Mouse (Mus musculus) intestine, postnatal 0 days (tissue): ENCODE data around the gene Agpat2. TPM values are rescaled to one million over a fixed set of nuclear protein-coding genes. Genes with fewer than 3 reads are reported as not detected.

Source experiments
- ATAC-seq: fragments of 200-750 bp; cut with Nextera tagmentation; 2 replicates; pipeline ENCODE4 v1.8.0; 2017; ENCODE audit warnings: mild to moderate bottlenecking, moderate TSS enrichment, moderate library complexity
- H3K27ac ChIP-seq: fragments of 300-500 bp; sonication (generic); 2 replicates; pipeline ENCODE4 v1.5.1; 2014; ENCODE audit warnings: mild to moderate bottlenecking, low read depth, low read length, moderate library complexity
- H3K27me3 ChIP-seq: fragments of 300-500 bp; sonication (generic); replicated peaks from 2 replicates; pipeline ENCODE4 v1.6.1; 2014; ENCODE audit warnings: low read length, mixed read lengths; ENCODE audit not compliant: control insufficient read depth, insufficient read depth
- H3K36me3 ChIP-seq: fragments of 300-500 bp; sonication (generic); 2 replicates; pipeline ENCODE4 v1.6.1; 2014; ENCODE audit warnings: mild to moderate bottlenecking, moderate library complexity; ENCODE audit not compliant: control insufficient read depth, insufficient read depth
- H3K4me1 ChIP-seq: fragments of 300-500 bp; sonication (generic); replicated peaks from 2 replicates; pipeline ENCODE4 v1.6.1; 2014; ENCODE audit warnings: antibody characterized with exemption, low read length, mixed read lengths; ENCODE audit not compliant: control insufficient read depth, insufficient read depth
- H3K4me2 ChIP-seq: fragments of 300-500 bp; sonication (generic); replicated peaks from 2 replicates; pipeline ENCODE4 v1.6.1; 2014; ENCODE audit warnings: low read depth, mild to moderate bottlenecking, moderate library complexity
- H3K4me3 ChIP-seq: fragments of 300-500 bp; sonication (generic); 2 replicates; pipeline ENCODE4 v1.5.1; 2014; ENCODE audit warnings: low read depth, low read length
- H3K9ac ChIP-seq: fragments of 300-500 bp; sonication (generic); 2 replicates; pipeline ENCODE4 v1.6.1; 2014; ENCODE audit warnings: mild to moderate bottlenecking, low read depth, low read length
- H3K9me3 ChIP-seq: fragments of 300-500 bp; sonication (generic); 2 replicates; pipeline ENCODE4 v1.6.1; 2016; ENCODE audit warnings: mixed run types; ENCODE audit not compliant: control insufficient read depth
- CTCF ChIP-seq: sonication (generic); IDR thresholded peaks from 2 replicates; pipeline ENCODE4 v1.5.1; 2016; ENCODE audit warnings: low read depth, mild to moderate bottlenecking, control low read depth, antibody characterized with exemption, moderate library complexity
- WGBS: fragments of 180-500 bp; shearing (Covaris S2); extraction: QIAGEN DNeasy Blood & Tissue Kit; methylation state at CpG from one replicate; pipeline ENCODE4 v1.1.7; 2014; 5-methylcytosine and 5-hydroxymethylcytosine counted together
- polyA plus RNA-seq: library from polyadenylated mRNA; unstranded; fragments of >200 nt; fragmentation: Nextera tagmentation; extraction: Ambion mirVana; gene quantifications from 2 replicates; pipeline ENCODE4 v1.2.1, GENCODE M21; 2015

Agpat2 gene
- polyA plus RNA-seq, 1 experiment from 2014 or later = 128 TPM

DNA sequence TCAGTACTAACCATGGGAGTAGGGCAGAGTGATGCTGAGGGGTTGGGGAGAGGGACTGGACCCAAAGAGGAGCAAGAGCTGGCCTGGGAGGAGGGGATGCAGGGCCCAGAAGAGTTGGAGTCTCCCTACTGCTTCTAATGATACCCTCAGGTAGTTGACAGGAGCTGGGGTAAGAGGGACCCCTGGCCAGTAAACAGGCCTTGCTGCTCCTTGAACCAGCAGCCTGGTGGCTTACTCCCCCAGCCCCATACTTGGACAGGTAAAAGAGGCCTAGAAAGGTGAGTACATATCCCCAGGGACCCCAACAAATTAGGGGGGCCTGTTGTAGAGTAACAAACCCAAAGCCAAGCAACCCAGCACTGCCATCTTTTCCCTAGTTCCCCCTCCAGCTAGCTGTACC lies 4.6 kb upstream of the Agpat2 start:
- no peak for ATAC-seq
- Histone ChIP-seq H3K9me3 (no peaks in the 10 kb centered on the region), H3K4me2 (no peak overlapping the region), H3K9ac (no peak overlapping the region), H3K27ac (peak overlapping the region; percentile 21; the same call in 1 of the 2 replicates), H3K36me3 (no peaks in the 10 kb centered on the region), H3K4me1 (peaks cover 6% of the 10 kb centered on the region; the same call in 1 of the 2 replicates), H3K27me3 (no peaks in the 10 kb centered on the region), H3K4me3 (no peak overlapping the region)
- no peak for TF ChIP-seq CTCF

DNA sequence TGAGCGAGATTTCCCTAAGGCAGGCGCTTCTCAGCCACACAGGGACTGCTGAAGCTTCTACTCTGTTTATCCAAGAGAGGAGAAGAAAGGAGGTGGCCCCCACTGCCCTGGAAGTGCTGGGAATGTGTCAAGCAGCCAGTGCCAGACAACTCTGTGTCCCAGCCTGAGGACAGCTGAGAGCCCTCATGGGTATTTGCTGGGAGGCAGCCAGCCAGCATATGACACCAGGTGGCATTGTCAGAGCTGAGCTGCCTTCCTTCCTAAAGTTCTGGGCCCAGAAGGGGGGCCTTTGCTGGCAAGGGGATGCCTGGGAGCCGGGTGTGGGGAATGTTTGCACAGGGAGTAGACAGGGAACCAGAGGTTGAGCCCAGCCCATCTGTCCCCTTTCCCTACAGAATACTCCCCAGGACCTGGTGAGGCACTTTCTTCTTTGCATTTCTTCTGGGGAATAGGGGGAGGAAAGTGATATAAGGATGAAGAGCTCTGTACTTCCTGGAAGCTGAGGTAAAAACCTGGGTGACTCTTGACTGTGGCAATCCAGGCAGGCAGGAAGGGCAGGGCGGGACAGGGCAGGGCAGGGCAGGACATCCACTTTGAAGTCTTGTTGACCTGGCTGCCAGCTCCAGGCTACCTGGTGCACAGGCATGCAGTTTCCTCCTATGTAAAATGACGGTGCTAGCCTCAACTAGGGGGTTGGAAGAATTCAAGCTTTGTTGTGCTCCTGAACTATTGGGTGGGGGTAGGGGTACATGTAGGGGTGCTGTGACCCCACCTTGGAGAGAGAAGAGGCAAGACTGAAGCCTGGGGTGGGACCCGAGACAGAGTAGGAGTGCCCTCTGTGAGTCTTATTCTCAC lies 3.1 kb upstream of the Agpat2 start:
- H3K27me3 ChIP-seq = no peaks in the 10 kb centered on the region
- ATAC-seq = peak; percentile 7; the same call in 1 of the 2 replicates
- peaks cover 6% of the 10 kb centered on the region; the same call in 1 of the 2 replicates for H3K4me1 ChIP-seq
- WGBS = 41% methylated on average over 6 of the region's 6 CpGs
- H3K9me3 ChIP-seq = no peaks in the 10 kb centered on the region
- TF ChIP-seq CTCF = 0 out of 2 replicates have a peak, but pooled peaks have one; percentile 16
- H3K36me3 ChIP-seq = no peaks in the 10 kb centered on the region
- H3K9ac ChIP-seq = no peak overlapping the region
- H3K27ac ChIP-seq = peak overlapping the region; percentile 46; the same call in 1 of the 2 replicates
- H3K4me2 ChIP-seq = no peak overlapping the region
- H3K4me3 ChIP-seq = no peak overlapping the region

DNA sequence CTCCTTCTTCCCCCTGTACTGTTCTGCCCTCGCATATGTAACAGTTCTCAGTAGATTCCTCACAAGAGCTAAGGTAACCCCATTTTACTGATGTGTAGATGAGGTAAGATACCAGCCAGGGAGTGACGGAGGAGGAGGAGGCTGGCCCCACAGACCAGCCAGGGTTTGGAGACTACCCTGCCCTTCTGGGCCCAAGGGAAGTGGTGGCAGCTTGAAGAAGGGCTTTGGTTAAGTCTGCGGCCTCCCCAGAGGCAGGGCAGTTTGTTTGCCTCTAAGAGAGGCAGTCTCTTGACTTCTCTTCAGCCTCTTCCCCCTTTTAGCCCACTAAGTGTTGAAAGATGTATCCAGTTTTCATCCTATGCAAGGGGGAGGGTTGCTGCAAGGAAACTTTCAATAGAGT lies 2.4 kb upstream of the Agpat2 start:
- Histone ChIP-seq H3K27ac (peak overlapping the region; percentile 46; the same call in 1 of the 2 replicates), H3K9me3 (no peaks in the 10 kb centered on the region), H3K4me2 (no peak overlapping the region), H3K4me3 (no peak overlapping the region), H3K4me1 (peaks cover 6% of the 10 kb centered on the region; the same call in 1 of the 2 replicates), H3K27me3 (no peaks in the 10 kb centered on the region), H3K36me3 (no peaks in the 10 kb centered on the region), H3K9ac (no peak overlapping the region)
- no peak for ATAC-seq
- no peak for TF ChIP-seq CTCF
- WGBS = 71% methylated on average over 3 of the region's 3 CpGs

DNA sequence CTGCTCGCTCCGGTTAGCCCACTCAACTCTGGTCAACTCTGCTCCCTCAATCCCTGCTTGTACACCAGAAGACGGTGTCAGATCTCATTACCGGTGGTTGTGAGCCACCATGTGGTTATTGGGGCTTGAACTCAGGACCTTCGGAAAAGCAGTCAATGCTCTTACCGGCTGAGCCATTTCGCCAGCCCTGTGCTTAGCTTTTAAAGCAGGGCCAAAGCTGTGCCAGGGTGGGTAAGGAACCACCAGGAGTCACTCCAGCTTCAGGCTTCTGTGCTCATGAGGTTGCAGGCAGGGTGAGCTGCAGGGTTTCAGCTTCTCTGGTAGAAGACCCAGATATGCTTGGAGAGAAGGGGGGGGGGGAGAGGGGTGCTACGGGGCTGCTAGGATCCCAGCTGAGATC lies 1.1 kb upstream of the Agpat2 start:
- Histone ChIP-seq H3K9me3 (no peaks in the 10 kb centered on the region), H3K36me3 (no peaks in the 10 kb centered on the region), H3K27me3 (no peaks in the 10 kb centered on the region), H3K4me2 (no peak overlapping the region), H3K27ac (no peak overlapping the region), H3K9ac (no peak overlapping the region), H3K4me3 (no peak overlapping the region), H3K4me1 (peaks cover 9% of the 10 kb centered on the region; the same call in 1 of the 2 replicates)
- no peak for ATAC-seq
- 87% methylated on average over 8 of the region's 8 CpGs for WGBS
- no peak for TF ChIP-seq CTCF

DNA sequence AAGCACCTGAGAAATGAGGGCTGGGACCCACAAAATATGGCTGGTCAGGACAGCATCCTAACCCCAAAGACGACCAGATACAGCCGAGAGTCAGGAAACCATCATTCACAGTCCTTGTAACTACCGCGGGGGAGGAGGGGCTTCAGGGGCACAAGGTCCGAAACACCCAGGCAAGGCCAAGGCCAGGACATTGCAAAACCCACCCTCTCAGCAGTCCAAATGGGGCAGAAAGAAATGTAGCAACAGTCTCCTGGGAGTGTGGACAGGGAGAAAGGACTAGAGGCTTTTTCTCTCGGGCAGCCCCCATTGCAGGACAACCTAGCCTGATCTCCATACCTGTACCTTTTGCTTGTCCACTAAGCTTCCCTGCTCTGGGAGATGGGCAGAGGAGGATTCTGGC lies 1.1 kb downstream of the Agpat2 start:
- peak overlapping the region; percentile 83 for H3K9ac ChIP-seq
- no peak for TF ChIP-seq CTCF
- no peaks in the 10 kb centered on the region for H3K27me3 ChIP-seq
- ATAC-seq = no peak
- no peaks in the 10 kb centered on the region for H3K9me3 ChIP-seq
- H3K4me2 ChIP-seq = peak overlapping the region; percentile 83
- peaks cover 5% of the 10 kb centered on the region; the same call in 1 of the 2 replicates for H3K4me1 ChIP-seq
- peak overlapping the region; percentile 68 for H3K4me3 ChIP-seq
- H3K27ac ChIP-seq = peak overlapping the region; percentile 94
- WGBS = 11% methylated on average over 6 of the region's 6 CpGs
- no peaks in the 10 kb centered on the region for H3K36me3 ChIP-seq

DNA sequence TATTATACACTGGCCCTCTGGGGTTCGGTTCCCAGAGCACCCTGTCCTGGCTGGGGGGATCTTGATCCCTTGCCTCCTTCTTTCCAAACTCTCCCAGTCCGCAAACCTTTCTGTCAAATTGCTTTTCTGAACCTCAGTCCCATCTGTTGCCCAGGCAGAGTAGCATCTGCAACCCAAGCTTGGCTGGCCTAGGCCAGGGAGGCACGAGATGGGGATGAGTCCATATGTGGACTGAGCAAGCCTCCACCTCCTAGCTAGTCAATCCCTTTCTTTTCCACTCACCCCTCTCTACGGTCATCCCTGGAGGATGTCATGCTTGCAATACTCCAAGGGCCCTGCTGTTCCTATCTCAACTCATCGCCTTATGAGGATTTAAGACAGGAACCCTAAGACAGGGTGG lies 1.6 kb downstream of the Agpat2 start:
- Histone ChIP-seq H3K27ac (no peak overlapping the region), H3K9me3 (no peaks in the 10 kb centered on the region), H3K4me2 (peak overlapping the region; percentile 83), H3K9ac (peak overlapping the region; percentile 83), H3K4me3 (peak overlapping the region; percentile 68), H3K4me1 (peaks cover 5% of the 10 kb centered on the region; the same call in 1 of the 2 replicates), H3K36me3 (no peaks in the 10 kb centered on the region), H3K27me3 (no peaks in the 10 kb centered on the region)
- no peak for ATAC-seq
- TF ChIP-seq CTCF = no peak
- WGBS = 78% methylated on average over 5 of the region's 5 CpGs
